ENCODE assay signal across 1 mouse cellular context in the genomic region with DNA sequence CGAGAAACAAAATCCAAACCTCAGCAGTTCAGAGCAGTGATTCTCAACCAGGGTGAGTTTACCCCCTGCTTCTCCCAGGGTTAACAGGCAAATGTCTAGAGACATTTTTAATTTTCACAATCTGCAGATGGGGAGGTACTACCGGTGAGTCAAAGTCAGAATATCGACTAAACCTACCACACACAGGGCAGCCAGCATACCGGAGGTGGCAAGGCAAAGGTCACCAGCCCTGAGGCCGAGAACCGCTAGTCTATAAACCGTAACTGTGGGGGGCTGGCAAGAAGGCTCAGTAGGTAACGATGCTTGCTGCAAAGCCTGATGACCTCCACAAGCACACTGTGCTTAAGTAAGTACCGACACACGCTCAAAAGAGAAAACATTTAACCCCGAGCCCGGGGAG.
TF ChIP-seq lines count a peak whose summit lies in the region.

No protein-coding gene starts in this region.

TF ChIP-seq in ES-E14, 5 proteins besides CTCF, POLR2A, EP300 and RAD21:
- TF ChIP-seq HCFC1 (IDR thresholded peaks at IDR 0.05; ENCODE audit: borderline replicate concordance, insufficient read depth, low read length) (no peak), MAFK (IDR thresholded peaks at IDR 0.05; ENCODE audit: insufficient read depth, low read depth, low read length) (no peak), ZC3H11A (IDR thresholded peaks at IDR 0.05; ENCODE audit: borderline replicate concordance, low read depth, low read length) (no peak), ZNF384 (IDR thresholded peaks at IDR 0.05; ENCODE audit: low read depth, low read length) (no peak), CHD2 (IDR thresholded peaks at IDR 0.05; ENCODE audit: low read depth, low read length) (no peak)
